Mouse (Mus musculus): ENCODE results near the gene Csrnp1. TPM values are rescaled to one million over a fixed set of nuclear protein-coding genes. Genes with fewer than 3 reads are reported as not detected.

Gene Csrnp1
- total and polyA plus RNA-seq, 3 experiments: 21.1 to 28.7 (median 21.6) TPM

GRCm38 (mm10) chr9:120001945-120002725, 17.7 kb upstream of the Csrnp1 start:
- WGBS: 9% methylated on average over 31 of the region's 31 CpGs
- H3K79me2 ChIP-seq (replicated peaks; ENCODE audit: control insufficient read depth, insufficient read depth, low read length): no peaks in the 10 kb centered on the region
- no peaks in the 10 kb centered on the region for H3K27me3 ChIP-seq (ENCODE audit: control insufficient read depth, insufficient read depth, low read length)
- peaks cover 2% of the 10 kb centered on the region; the same call in 1 of the 2 replicates for H3K4me1 ChIP-seq (ENCODE audit: control insufficient read depth, insufficient read depth, low read length)
- H3K4me3 ChIP-seq: peak overlapping the region; percentile 45
- no peaks in the 10 kb centered on the region for H3K36me3 ChIP-seq (ENCODE audit: control insufficient read depth, insufficient read depth, low read length)
- H3K27ac ChIP-seq: peak overlapping the region; percentile 69
- peak; percentile 91 to 92 for DNase-seq
- TF ChIP-seq POLR2A (IDR thresholded peaks at IDR 0.05; ENCODE audit: insufficient read depth, low read depth, low read length) (peak; percentile 63), CTCF (IDR thresholded peaks at IDR 0.05) (no peak), EP300 (IDR thresholded peaks at IDR 0.05; ENCODE audit: insufficient read depth, low read depth, low read length) (peak; percentile 81)
- intact Hi-C loops (cut with DNase I): no loop called here
- peak overlapping the region; percentile 40 for H3K9ac ChIP-seq (ENCODE audit: low read depth, low read length)

DNA sequence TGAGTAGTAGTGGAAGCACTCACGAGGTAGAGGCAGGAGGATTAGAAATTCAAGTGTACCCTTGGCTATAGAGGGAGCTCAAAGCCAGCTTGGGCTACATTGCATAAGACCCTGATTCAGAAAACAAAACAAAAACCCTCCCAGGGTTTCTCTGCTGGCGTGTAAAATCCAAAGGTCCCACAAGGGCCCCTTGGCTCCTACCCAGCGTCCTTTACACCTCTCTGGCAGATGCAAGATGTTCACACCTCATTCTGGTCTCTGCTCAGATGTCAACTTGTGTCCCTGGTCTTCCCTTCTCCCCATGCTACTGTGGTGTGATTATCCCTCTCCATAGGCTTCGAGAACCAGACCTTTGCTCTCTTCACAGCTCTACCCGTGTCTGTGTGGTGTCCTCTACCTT, 16.3 kb upstream of the Csrnp1 start:
- DNase-seq: no peak
- H3K27me3 ChIP-seq (ENCODE audit: control insufficient read depth, insufficient read depth, low read length): no peaks in the 10 kb centered on the region
- no peaks in the 10 kb centered on the region for H3K79me2 ChIP-seq (replicated peaks; ENCODE audit: control insufficient read depth, insufficient read depth, low read length)
- no peaks in the 10 kb centered on the region for H3K36me3 ChIP-seq (ENCODE audit: control insufficient read depth, insufficient read depth, low read length)
- H3K4me3 ChIP-seq: no peak overlapping the region
- no peak for TF ChIP-seq POLR2A (IDR thresholded peaks at IDR 0.05; ENCODE audit: insufficient read depth, low read depth, low read length)
- no peak for TF ChIP-seq CTCF (IDR thresholded peaks at IDR 0.05)
- no peak for TF ChIP-seq EP300 (IDR thresholded peaks at IDR 0.05; ENCODE audit: insufficient read depth, low read depth, low read length)
- H3K9ac ChIP-seq (ENCODE audit: low read depth, low read length): no peak overlapping the region
- 82% methylated on average over 5 of the region's 5 CpGs for WGBS
- intact Hi-C loops (cut with DNase I): loop anchor here (1.0 kb wide), 1 partner anchor 15 kb away; no protein-coding TSS in a partner anchor
- H3K4me1 ChIP-seq (ENCODE audit: control insufficient read depth, insufficient read depth, low read length): peaks cover 2% of the 10 kb centered on the region; the same call in 1 of the 2 replicates
- no peak overlapping the region; the same call in 1 of the 2 replicates for H3K27ac ChIP-seq

DNA sequence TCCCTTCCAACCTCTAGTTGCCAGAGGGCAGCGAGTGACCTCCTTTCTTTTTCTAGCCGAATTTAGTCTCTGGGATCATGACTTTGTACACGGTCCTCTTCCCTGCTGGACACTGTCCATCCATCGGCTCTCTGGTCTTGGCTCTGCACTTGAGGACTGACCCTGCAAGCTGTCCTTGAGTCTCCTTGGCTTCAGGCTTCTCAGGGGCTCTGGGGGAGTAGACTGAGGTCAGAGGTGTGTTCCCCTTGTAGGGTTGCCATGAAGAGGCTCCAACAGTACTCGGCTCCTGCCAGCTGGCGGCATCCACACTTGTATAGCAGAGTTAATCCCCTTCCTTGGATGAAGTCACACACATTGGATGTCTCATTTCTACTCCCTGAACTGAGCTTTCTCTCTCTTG, 15.2 kb upstream of the Csrnp1 start:
- no peak overlapping the region for H3K4me3 ChIP-seq
- H3K27me3 ChIP-seq (ENCODE audit: control insufficient read depth, insufficient read depth, low read length): no peaks in the 10 kb centered on the region
- intact Hi-C loops (cut with DNase I): loop anchor here (1.0 kb wide), 1 partner anchor 14 kb away; no protein-coding TSS in a partner anchor
- TF ChIP-seq CTCF (IDR thresholded peaks at IDR 0.05): no peak
- TF ChIP-seq POLR2A (IDR thresholded peaks at IDR 0.05; ENCODE audit: insufficient read depth, low read depth, low read length): no peak
- TF ChIP-seq EP300 (IDR thresholded peaks at IDR 0.05; ENCODE audit: insufficient read depth, low read depth, low read length): no peak
- WGBS: 51% methylated on average over 6 of the region's 6 CpGs
- H3K36me3 ChIP-seq (ENCODE audit: control insufficient read depth, insufficient read depth, low read length): no peaks in the 10 kb centered on the region
- no peak overlapping the region for H3K27ac ChIP-seq
- no peaks in the 10 kb centered on the region for H3K79me2 ChIP-seq (replicated peaks; ENCODE audit: control insufficient read depth, insufficient read depth, low read length)
- peak; percentile 47 to 63 for DNase-seq
- H3K9ac ChIP-seq (ENCODE audit: low read depth, low read length): 0 out of 2 replicates have a peak overlapping the region, but pooled peaks have one; percentile 9
- peaks cover 2% of the 10 kb centered on the region; the same call in 1 of the 2 replicates for H3K4me1 ChIP-seq (ENCODE audit: control insufficient read depth, insufficient read depth, low read length)

DNA sequence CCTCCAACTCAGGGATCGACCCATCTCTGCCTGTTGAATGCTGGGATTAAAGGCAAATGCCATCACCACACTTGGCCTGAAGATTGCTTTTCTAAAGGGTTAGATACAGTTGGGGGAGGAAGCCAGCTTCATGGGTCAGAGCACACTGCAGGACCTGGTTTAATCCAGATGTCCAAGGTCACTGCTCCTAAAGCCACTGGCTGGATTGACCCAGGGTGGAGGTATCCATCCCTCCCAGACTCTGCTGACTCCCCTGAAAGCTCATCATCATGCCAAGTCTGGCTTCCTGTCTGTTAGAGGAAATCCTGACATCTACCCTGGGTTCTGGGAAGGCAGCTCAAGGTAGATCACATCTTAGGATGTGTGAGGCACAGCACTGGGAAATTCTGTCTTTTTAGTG, 14.3 kb upstream of the Csrnp1 start:
- peaks cover 2% of the 10 kb centered on the region; the same call in 1 of the 2 replicates for H3K4me1 ChIP-seq (ENCODE audit: control insufficient read depth, insufficient read depth, low read length)
- H3K27ac ChIP-seq: no peak overlapping the region
- no peak overlapping the region for H3K9ac ChIP-seq (ENCODE audit: low read depth, low read length)
- no peaks in the 10 kb centered on the region for H3K79me2 ChIP-seq (replicated peaks; ENCODE audit: control insufficient read depth, insufficient read depth, low read length)
- H3K4me3 ChIP-seq: no peak overlapping the region
- 69% methylated on average over 1 of the region's 1 CpGs for WGBS
- TF ChIP-seq EP300 (IDR thresholded peaks at IDR 0.05; ENCODE audit: insufficient read depth, low read depth, low read length): no peak
- TF ChIP-seq POLR2A (IDR thresholded peaks at IDR 0.05; ENCODE audit: insufficient read depth, low read depth, low read length): no peak
- TF ChIP-seq CTCF (IDR thresholded peaks at IDR 0.05): no peak
- H3K27me3 ChIP-seq (ENCODE audit: control insufficient read depth, insufficient read depth, low read length): no peaks in the 10 kb centered on the region
- intact Hi-C loops (cut with DNase I): no loop called here
- H3K36me3 ChIP-seq (ENCODE audit: control insufficient read depth, insufficient read depth, low read length): no peaks in the 10 kb centered on the region
- no peak for DNase-seq

GRCm38 (mm10) chr9:119996080-119996479, 11.6 kb upstream of the Csrnp1 start:
- Histone ChIP-seq H3K9ac (ENCODE audit: low read depth, low read length) (no peak overlapping the region), H3K4me3 (no peak overlapping the region), H3K36me3 (ENCODE audit: control insufficient read depth, insufficient read depth, low read length) (no peaks in the 10 kb centered on the region), H3K27ac (no peak overlapping the region), H3K79me2 (replicated peaks; ENCODE audit: control insufficient read depth, insufficient read depth, low read length) (no peaks in the 10 kb centered on the region), H3K4me1 (ENCODE audit: control insufficient read depth, insufficient read depth, low read length) (no peaks in the 10 kb centered on the region), H3K27me3 (ENCODE audit: control insufficient read depth, insufficient read depth, low read length) (no peaks in the 10 kb centered on the region)
- TF ChIP-seq EP300 (IDR thresholded peaks at IDR 0.05; ENCODE audit: insufficient read depth, low read depth, low read length) (no peak), POLR2A (IDR thresholded peaks at IDR 0.05; ENCODE audit: insufficient read depth, low read depth, low read length) (no peak), CTCF (IDR thresholded peaks at IDR 0.05) (no peak)
- intact Hi-C loops (cut with DNase I): no loop called here
- no peak for DNase-seq
- WGBS: 74% methylated on average over 4 of the region's 4 CpGs

DNA sequence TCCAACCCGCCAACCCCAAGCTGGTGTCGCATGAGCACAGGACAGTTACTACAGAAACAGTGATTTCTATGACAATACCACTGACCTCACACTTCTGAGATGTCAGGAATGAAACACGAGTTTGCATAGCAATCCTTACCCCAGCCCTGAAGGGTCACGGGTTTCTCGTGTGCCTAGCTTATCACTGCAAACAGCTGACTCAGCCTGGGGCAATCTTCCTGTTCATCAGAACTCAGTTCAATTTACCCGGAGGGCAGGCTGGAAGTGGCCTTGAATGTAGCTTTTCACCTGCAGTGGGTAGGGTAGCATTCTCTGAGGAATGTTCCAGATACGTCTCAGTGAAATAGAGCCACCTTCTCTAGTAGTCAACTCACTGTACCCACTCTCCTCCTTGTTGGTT, 9.7 kb upstream of the Csrnp1 start:
- no peak overlapping the region for H3K9ac ChIP-seq (ENCODE audit: low read depth, low read length)
- no peak overlapping the region for H3K27ac ChIP-seq
- no peak overlapping the region for H3K4me3 ChIP-seq
- TF ChIP-seq CTCF (IDR thresholded peaks at IDR 0.05) (no peak), EP300 (IDR thresholded peaks at IDR 0.05; ENCODE audit: insufficient read depth, low read depth, low read length) (no peak), POLR2A (IDR thresholded peaks at IDR 0.05; ENCODE audit: insufficient read depth, low read depth, low read length) (no peak)
- 71% methylated on average over 7 of the region's 7 CpGs for WGBS
- H3K4me1 ChIP-seq (ENCODE audit: control insufficient read depth, insufficient read depth, low read length): no peaks in the 10 kb centered on the region
- no peak for DNase-seq
- no peaks in the 10 kb centered on the region for H3K27me3 ChIP-seq (ENCODE audit: control insufficient read depth, insufficient read depth, low read length)
- intact Hi-C loops (cut with DNase I): no loop called here
- H3K79me2 ChIP-seq (replicated peaks; ENCODE audit: control insufficient read depth, insufficient read depth, low read length): no peaks in the 10 kb centered on the region
- H3K36me3 ChIP-seq (ENCODE audit: control insufficient read depth, insufficient read depth, low read length): no peaks in the 10 kb centered on the region
